Mouse (Mus musculus) urinary bladder, postnatal 10 days (tissue): ENCODE measurements around the gene Cd69.

Experiments
- DNase-seq: peaks from one replicate; pipeline ENCODE4 v3.0.0; 2022; ENCODE audit warnings: low spot score

Gene Cd69

GRCm38 (mm10) chr6:129275220-129275619, at the start of gene Cd69:
Gene Cd69, minus strand, starts transcription at chr6:129275436.
- no peak for DNase-seq

- no peak for DNase-seq
Measured at GRCm38 (mm10) chr6:129319331-129319730, 44.1 kb upstream of the Cd69 start.

GRCm38 (mm10) chr6:129318395-129318794, 43.2 kb upstream of the Cd69 start:
- DNase-seq, result no peak

- no peak for DNase-seq
Measured at GRCm38 (mm10) chr6:129316463-129316862, 41.2 kb upstream of the Cd69 start.

GRCm38 (mm10) chr6:129315698-129316097, 40.5 kb upstream of the Cd69 start:
- no peak for DNase-seq

GRCm38 (mm10) chr6:129314655-129315168, 39.5 kb upstream of the Cd69 start:
- DNase-seq, result no peak

DNA sequence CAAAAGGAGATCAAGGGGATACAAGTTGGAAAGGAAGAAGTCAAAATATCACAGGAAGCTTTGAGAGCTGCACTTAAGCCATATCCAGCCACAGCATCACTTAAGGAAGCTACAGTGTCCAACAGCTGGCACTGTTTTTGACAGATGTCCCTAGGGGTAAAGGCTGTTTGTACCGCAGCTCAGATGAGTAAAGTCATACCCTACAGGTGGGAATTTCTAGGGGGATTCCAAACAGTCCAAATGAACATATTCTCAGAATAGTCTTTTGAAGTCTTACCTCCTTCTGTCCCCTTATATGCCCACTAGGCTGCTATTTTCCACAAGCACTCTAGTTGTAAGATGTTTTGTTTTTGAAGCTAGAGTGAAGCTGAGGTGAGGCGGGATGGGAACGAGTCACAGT, 37.3 kb upstream of the Cd69 start:
- DNase-seq, result no peak

GRCm38 (mm10) chr6:129304180-129304579, 28.9 kb upstream of the Cd69 start:
- DNase-seq, result no peak

GRCm38 (mm10) chr6:129288708-129289107, 13.5 kb upstream of the Cd69 start:
- no peak for DNase-seq

- no peak for DNase-seq
Measured at GRCm38 (mm10) chr6:129284384-129285104, 9.3 kb upstream of the Cd69 start.

GRCm38 (mm10) chr6:129283271-129283670, 8.0 kb upstream of the Cd69 start:
- DNase-seq, result no peak

DNA sequence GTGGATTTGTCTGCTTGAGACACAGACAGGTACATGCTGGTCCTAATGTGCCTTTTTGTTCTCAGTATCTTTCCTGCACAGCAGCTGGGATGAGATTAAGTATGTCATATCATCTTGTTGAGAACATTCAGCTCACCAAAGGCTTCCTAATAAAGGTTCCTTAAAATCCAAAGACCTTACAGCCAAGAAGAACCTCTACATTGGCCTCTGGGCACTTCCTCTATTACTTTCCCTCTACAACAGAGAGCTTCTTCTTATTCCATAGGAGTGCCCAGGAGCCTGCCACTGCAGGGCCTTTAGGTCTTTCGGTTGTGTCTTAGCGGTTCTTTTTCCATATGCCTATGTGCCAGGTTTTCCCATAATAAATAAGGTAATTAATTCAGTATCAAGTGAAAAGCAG, 1.2 kb upstream of the Cd69 start:
- DNase-seq, result no peak

- DNase-seq, result no peak
Measured at GRCm38 (mm10) chr6:129275624-129276203, 478 bp upstream of the Cd69 start.

DNA sequence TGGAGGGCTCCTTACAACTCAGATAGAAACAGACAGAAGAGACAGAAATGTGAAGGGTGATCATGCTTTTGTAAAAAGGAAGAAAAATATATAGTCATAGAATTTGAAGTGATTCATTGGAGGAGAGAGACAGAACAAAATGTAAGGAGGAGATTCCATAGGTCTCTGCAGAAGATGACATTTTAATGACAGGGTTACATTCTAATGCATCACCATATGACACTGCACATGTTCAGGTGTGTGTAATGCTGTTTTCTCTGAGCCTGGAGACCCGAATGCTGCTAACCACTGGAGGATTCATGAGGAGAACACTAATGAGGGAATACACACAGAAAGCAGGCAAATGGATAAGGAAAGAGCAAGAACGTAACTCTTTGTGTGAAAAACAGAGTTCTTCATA, 760 bp downstream of the Cd69 start:
- DNase-seq, result no peak

DNA sequence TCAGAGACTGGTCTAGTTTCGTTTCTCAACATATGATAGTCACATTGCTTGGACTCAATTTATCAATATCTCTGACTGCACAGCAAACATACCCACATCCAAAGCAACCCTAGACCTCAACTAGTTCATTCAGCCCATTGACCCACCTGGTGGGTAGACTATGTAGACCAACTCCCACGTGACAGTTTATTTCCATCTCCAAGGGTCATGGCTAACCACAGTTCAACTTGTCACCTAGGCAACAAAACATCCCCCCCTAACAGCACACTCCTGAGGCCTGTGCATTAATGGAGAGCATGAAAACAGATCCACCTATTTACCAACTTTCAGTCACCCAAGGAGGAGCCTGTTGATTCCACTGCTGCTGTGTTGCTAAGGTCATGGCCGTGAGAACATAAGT, 1.6 kb downstream of the Cd69 start:
- no peak for DNase-seq

DNA sequence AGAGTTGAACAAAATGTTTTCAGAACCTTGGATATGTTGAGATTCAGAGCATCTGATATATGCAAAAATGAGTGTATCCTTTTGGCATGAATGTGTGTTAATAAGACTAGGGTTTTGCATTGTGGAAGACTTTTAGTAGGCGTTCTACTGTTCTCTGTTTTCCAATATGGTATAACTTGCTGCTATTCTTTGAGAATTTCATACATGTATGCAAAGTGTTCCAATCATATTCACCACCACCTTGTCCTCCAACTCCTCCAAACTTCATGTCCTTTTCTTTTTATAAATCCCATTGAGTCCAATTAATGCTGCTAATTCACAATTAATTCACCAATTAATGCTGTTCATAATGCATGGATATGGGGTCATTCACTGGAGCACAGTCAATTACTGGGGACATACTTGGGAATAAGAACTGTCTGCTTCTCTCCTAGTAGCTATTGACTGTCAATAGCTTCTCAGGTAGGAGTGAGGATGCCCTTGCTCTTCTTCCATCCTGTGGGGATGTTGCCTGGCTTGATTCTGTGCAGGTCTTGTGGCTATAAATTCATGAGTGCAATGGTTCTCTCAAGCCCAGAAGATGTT, 8.7 kb downstream of the Cd69 start:
- DNase-seq, result no peak

- DNase-seq, result no peak
Measured at GRCm38 (mm10) chr6:129265821-129266220, 9.4 kb downstream of the Cd69 start.

DNA sequence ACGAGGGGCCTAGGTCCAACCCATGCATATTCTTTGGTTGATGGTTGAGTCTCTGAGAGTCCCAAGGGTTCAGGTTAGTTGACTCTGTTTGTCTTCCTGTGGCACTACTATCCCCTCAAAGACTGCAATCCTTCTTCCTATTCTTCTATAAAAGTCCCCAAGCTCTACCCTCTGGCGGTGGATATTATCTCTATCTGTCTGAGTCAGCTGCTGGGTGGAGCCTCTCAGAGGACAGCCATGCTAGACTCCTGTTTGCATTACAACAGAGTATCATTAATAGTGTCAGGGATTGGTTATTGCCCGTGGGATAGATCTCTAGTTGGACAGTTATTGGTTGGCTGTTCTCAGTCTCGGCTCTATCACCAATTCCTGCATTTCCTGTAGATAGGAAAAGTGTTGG, 14.3 kb downstream of the Cd69 start:
- no peak for DNase-seq

DNA sequence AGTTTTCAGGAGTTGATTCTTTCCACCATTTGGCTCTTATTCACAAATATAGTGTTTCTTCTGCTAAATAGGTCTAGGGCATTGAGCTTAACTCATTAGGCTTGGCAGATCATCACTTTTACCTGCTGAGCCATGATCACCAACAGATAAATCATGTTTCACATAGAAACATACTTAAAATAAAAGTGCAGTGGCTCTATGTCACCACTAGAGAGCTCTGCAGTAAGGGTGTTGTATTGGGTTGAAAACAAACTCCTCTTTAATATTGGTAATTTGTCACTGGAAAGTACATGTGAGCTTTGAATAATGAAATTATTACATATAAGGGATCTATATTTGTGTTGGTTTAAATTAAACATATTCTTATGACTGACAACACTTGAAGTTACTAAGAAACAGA, 15.2 kb downstream of the Cd69 start:
- no peak for DNase-seq

DNA sequence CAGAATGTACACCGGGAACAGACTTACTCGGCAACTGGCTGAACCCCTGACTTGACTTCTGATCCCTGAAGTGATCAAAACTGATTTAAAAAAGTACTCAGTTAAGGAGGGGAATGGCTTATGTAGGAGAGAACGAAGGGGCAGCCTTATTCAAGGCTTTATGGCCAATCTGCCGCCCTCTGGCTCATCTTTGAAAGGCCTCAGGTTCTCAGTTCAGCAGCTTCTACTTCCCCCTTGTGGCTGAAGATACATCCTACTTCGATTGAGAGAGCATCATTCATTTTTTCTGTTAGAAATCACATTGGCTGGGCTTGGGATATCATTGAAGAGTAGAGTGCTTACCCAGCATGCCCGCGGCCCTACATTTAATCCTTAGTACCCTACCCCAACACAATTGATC, 19.2 kb downstream of the Cd69 start:
- no peak for DNase-seq

DNA sequence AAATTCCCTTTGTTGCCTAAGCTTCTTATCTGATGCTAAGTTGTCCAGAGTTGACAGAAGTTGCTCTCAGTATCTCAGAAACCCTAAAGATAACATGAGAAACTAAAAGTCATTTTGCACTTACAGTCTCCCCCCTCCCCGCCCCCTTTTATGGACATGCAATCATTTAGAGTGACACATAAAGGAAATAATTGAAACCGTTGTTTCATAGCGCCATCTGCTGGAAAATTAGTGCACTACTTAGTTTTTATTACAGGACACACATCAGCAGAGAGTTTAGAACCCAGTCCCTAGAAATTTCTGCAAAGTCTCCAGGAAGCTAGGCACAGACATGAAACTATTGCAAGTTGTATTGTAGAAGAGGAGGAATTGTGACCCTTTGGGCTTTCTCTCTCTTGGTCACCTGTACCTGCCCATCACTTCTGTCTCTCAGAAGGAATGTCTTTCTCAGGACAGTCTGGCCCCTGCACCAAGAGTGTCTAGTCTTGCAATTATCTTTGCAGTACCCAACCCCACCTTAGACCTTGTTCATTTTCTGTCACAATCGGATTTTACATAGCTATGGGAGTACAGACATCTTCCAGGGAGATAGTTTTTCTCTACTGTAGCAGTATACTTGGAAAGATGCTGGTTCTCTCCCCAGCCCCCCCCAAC, 20.2 kb downstream of the Cd69 start:
- DNase-seq, result no peak

- DNase-seq, result no peak
Measured at GRCm38 (mm10) chr6:129254314-129254713, 20.9 kb downstream of the Cd69 start.

DNA sequence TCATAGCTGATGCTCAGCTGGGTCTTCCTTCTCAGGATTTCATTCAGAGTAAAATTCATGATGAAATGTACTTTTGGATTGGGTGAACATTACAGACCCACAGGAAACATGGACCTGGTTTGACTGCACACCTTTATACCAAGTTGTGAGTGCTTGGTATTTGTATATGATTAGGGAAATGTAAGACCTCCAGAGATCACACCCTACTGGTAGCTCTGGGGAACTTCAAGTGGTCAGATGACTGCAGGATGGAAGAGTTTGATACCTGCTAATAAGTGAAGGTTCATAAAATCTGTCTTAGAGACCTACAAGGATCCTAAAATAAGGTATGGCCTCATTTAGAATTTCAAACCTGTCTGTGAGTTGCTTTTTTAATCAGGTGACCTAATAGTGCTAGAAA, 27.0 kb downstream of the Cd69 start:
- DNase-seq, result no peak
